Mouse (Mus musculus): ENCODE results near the gene Tmem87b. TPM values are rescaled to one million over a fixed set of nuclear protein-coding genes. Genes with fewer than 3 reads are reported as not detected.

The Tmem87b gene
- polyA plus RNA-seq, 2 experiments, result 26.9 to 28.4 TPM

- Histone ChIP-seq H3K36me3 (ENCODE audit: control insufficient read depth, insufficient read depth, low read length) (no peaks in the 10 kb centered on the region), H3K27me3 (ENCODE audit: control insufficient read depth, insufficient read depth, low read length) (0 out of 2 replicates have a peak, but pooled peaks cover 7% of the 10 kb centered on the region), H3K4me1 (ENCODE audit: control insufficient read depth, insufficient read depth, low read length) (no peaks in the 10 kb centered on the region), H3K27ac (replicated peaks; ENCODE audit: low read depth, low read length) (no peak overlapping the region), H3K4me3 (replicated peaks; ENCODE audit: low read length) (peak overlapping the region; percentile 49), H3K9me3 (ENCODE audit: control insufficient read depth, low read length) (no peaks in the 10 kb centered on the region), H3K4me2 (replicated peaks; ENCODE audit: low read depth, low read length, severe bottlenecking) (peak overlapping the region; percentile 89), H3K9ac (ENCODE audit: low read depth, low read length, severe bottlenecking) (peak overlapping the region; percentile 48)
- peak; percentile 77 for ATAC-seq (ENCODE audit: low FRiP score, low read depth)
- under 1% methylated on average over 25 of the region's 38 CpGs for WGBS
- peak; percentile 38 for DNase-seq (ENCODE audit: low spot score)
- TF ChIP-seq POLR2A (IDR thresholded peaks at IDR 0.05; ENCODE audit: borderline replicate concordance, extremely low read depth, insufficient read depth, insufficient read length), result no peak
Observed at GRCm38 (mm10) chr2:128863777-128864331, 45.9 kb downstream of the Tmem87b start.

GRCm38 (mm10) chr2:128865061-128865460, 47.1 kb downstream of the Tmem87b start:
- Histone ChIP-seq H3K4me2 (replicated peaks; ENCODE audit: low read depth, low read length, severe bottlenecking) (no peak overlapping the region), H3K4me3 (replicated peaks; ENCODE audit: low read length) (no peak overlapping the region), H3K36me3 (ENCODE audit: control insufficient read depth, insufficient read depth, low read length) (no peaks in the 10 kb centered on the region), H3K4me1 (ENCODE audit: control insufficient read depth, insufficient read depth, low read length) (no peaks in the 10 kb centered on the region), H3K27ac (replicated peaks; ENCODE audit: low read depth, low read length) (no peak overlapping the region), H3K9ac (ENCODE audit: low read depth, low read length, severe bottlenecking) (no peak overlapping the region), H3K27me3 (ENCODE audit: control insufficient read depth, insufficient read depth, low read length) (0 out of 2 replicates have a peak, but pooled peaks cover 7% of the 10 kb centered on the region), H3K9me3 (ENCODE audit: control insufficient read depth, low read length) (no peaks in the 10 kb centered on the region)
- no peak for DNase-seq (ENCODE audit: low spot score)
- WGBS, result 24% methylated on average over 3 of the region's 3 CpGs
- TF ChIP-seq POLR2A (IDR thresholded peaks at IDR 0.05; ENCODE audit: borderline replicate concordance, extremely low read depth, insufficient read depth, insufficient read length), result no peak
- no peak for ATAC-seq (ENCODE audit: low FRiP score, low read depth)

GRCm38 (mm10) chr2:128871656-128872055, 53.7 kb downstream of the Tmem87b start:
- DNase-seq (ENCODE audit: low spot score), result no peak
- H3K27me3 ChIP-seq (ENCODE audit: control insufficient read depth, insufficient read depth, low read length), result no peaks in the 10 kb centered on the region
- H3K4me1 ChIP-seq (ENCODE audit: control insufficient read depth, insufficient read depth, low read length), result no peaks in the 10 kb centered on the region
- H3K27ac ChIP-seq (replicated peaks; ENCODE audit: low read depth, low read length), result no peak overlapping the region
- no peaks in the 10 kb centered on the region for H3K9me3 ChIP-seq (ENCODE audit: control insufficient read depth, low read length)
- TF ChIP-seq POLR2A (IDR thresholded peaks at IDR 0.05; ENCODE audit: borderline replicate concordance, extremely low read depth, insufficient read depth, insufficient read length), result no peak
- H3K4me3 ChIP-seq (replicated peaks; ENCODE audit: low read length), result no peak overlapping the region
- no peak overlapping the region for H3K4me2 ChIP-seq (replicated peaks; ENCODE audit: low read depth, low read length, severe bottlenecking)
- no peaks in the 10 kb centered on the region for H3K36me3 ChIP-seq (ENCODE audit: control insufficient read depth, insufficient read depth, low read length)
- no peak overlapping the region for H3K9ac ChIP-seq (ENCODE audit: low read depth, low read length, severe bottlenecking)
- ATAC-seq (ENCODE audit: low FRiP score, low read depth), result no peak
- 74% methylated on average over 8 of the region's 8 CpGs for WGBS

GRCm38 (mm10) chr2:128872256-128872655, 54.3 kb downstream of the Tmem87b start:
- Histone ChIP-seq H3K4me2 (replicated peaks; ENCODE audit: low read depth, low read length, severe bottlenecking) (no peak overlapping the region), H3K4me3 (replicated peaks; ENCODE audit: low read length) (no peak overlapping the region), H3K4me1 (ENCODE audit: control insufficient read depth, insufficient read depth, low read length) (no peaks in the 10 kb centered on the region), H3K27me3 (ENCODE audit: control insufficient read depth, insufficient read depth, low read length) (no peaks in the 10 kb centered on the region), H3K9ac (ENCODE audit: low read depth, low read length, severe bottlenecking) (no peak overlapping the region), H3K27ac (replicated peaks; ENCODE audit: low read depth, low read length) (no peak overlapping the region), H3K36me3 (ENCODE audit: control insufficient read depth, insufficient read depth, low read length) (no peaks in the 10 kb centered on the region), H3K9me3 (ENCODE audit: control insufficient read depth, low read length) (no peaks in the 10 kb centered on the region)
- no peak for DNase-seq (ENCODE audit: low spot score)
- ATAC-seq (ENCODE audit: low FRiP score, low read depth), result no peak
- no peak for TF ChIP-seq POLR2A (IDR thresholded peaks at IDR 0.05; ENCODE audit: borderline replicate concordance, extremely low read depth, insufficient read depth, insufficient read length)
- 86% methylated on average over 9 of the region's 9 CpGs for WGBS

- no peaks in the 10 kb centered on the region for H3K27me3 ChIP-seq (ENCODE audit: control insufficient read depth, insufficient read depth, low read length)
- H3K4me3 ChIP-seq (replicated peaks; ENCODE audit: low read length), result no peak overlapping the region
- TF ChIP-seq POLR2A (IDR thresholded peaks at IDR 0.05; ENCODE audit: borderline replicate concordance, extremely low read depth, insufficient read depth, insufficient read length), result no peak
- no peaks in the 10 kb centered on the region for H3K36me3 ChIP-seq (ENCODE audit: control insufficient read depth, insufficient read depth, low read length)
- no peak overlapping the region for H3K4me2 ChIP-seq (replicated peaks; ENCODE audit: low read depth, low read length, severe bottlenecking)
- ATAC-seq (ENCODE audit: low FRiP score, low read depth), result no peak
- 83% methylated on average over 8 of the region's 8 CpGs for WGBS
- no peaks in the 10 kb centered on the region for H3K9me3 ChIP-seq (ENCODE audit: control insufficient read depth, low read length)
- no peak overlapping the region for H3K9ac ChIP-seq (ENCODE audit: low read depth, low read length, severe bottlenecking)
- DNase-seq (ENCODE audit: low spot score), result no peak
- no peaks in the 10 kb centered on the region for H3K4me1 ChIP-seq (ENCODE audit: control insufficient read depth, insufficient read depth, low read length)
- no peak overlapping the region for H3K27ac ChIP-seq (replicated peaks; ENCODE audit: low read depth, low read length)
Observed at GRCm38 (mm10) chr2:128875526-128875925, 57.6 kb downstream of the Tmem87b start.
